Mouse (Mus musculus): ENCODE measurements at regions not wholly inside any gene's neighbourhood (a gene's known extent, or its start where the extent isn't known, plus 50 kb on each side); places are given as distances from the start of the nearest gene placed in this dataset.

- DNase-seq, result no peak
These were observed 1239.5 kb upstream of the Zeb2 start for GRCm38 (mm10) chr2:46356651-46357050.

- DNase-seq, result no peak
These were observed 1223.5 kb upstream of the Zeb2 start for GRCm38 (mm10) chr2:46340694-46341093.

- no peak for DNase-seq
These were observed 1199.5 kb upstream of the Zeb2 start for GRCm38 (mm10) chr2:46316666-46317065.

GRCm38 (mm10) chr2:46315243-46315642 is 1198.0 kb upstream of the Zeb2 start:
- DNase-seq, result no peak

- DNase-seq, result no peak
These were observed 1190.5 kb upstream of the Zeb2 start for GRCm38 (mm10) chr2:46307582-46308153.

- no peak for DNase-seq
These were observed 1185.4 kb upstream of the Zeb2 start for GRCm38 (mm10) chr2:46302627-46303026.

GRCm38 (mm10) chr2:46297274-46297843 is 1180.2 kb upstream of the Zeb2 start:
- no peak for DNase-seq

GRCm38 (mm10) chr2:46283929-46284598 is 1166.9 kb upstream of the Zeb2 start:
- DNase-seq, result no peak

GRCm38 (mm10) chr2:46280822-46281221 is 1163.6 kb upstream of the Zeb2 start:
- DNase-seq, result no peak

GRCm38 (mm10) chr2:46261618-46262017 is 1144.4 kb upstream of the Zeb2 start:
- no peak for DNase-seq

- DNase-seq, result no peak
These were observed 1134.4 kb upstream of the Zeb2 start for GRCm38 (mm10) chr2:46251562-46251961.

GRCm38 (mm10) chr2:46245717-46246116 is 1128.5 kb upstream of the Zeb2 start:
- no peak for DNase-seq

GRCm38 (mm10) chr2:46244697-46245096 is 1127.5 kb upstream of the Zeb2 start:
- no peak for DNase-seq

GRCm38 (mm10) chr2:46242806-46243205 is 1125.6 kb upstream of the Zeb2 start:
- no peak for DNase-seq

- no peak for DNase-seq
These were observed 1122.7 kb upstream of the Zeb2 start for GRCm38 (mm10) chr2:46239874-46240273.

- DNase-seq, result no peak
These were observed 1113.7 kb upstream of the Zeb2 start for GRCm38 (mm10) chr2:46230791-46231450.

GRCm38 (mm10) chr2:46218336-46218957 is 1101.3 kb upstream of the Zeb2 start:
- DNase-seq, result peak; percentile 6

GRCm38 (mm10) chr2:46199341-46199740 is 1082.1 kb upstream of the Zeb2 start:
- DNase-seq, result no peak

GRCm38 (mm10) chr2:46187265-46187888 is 1070.2 kb upstream of the Zeb2 start:
- DNase-seq, result no peak

GRCm38 (mm10) chr2:46183241-46183640 is 1066.0 kb upstream of the Zeb2 start:
- no peak for DNase-seq

- no peak for DNase-seq
These were observed 1062.5 kb upstream of the Zeb2 start for GRCm38 (mm10) chr2:46179741-46180140.

GRCm38 (mm10) chr2:46168488-46168887 is 1051.3 kb upstream of the Zeb2 start:
- DNase-seq, result no peak

GRCm38 (mm10) chr2:46149848-46150247 is 1032.7 kb upstream of the Zeb2 start:
- no peak for DNase-seq

All from thymus, postnatal 14 days (tissue).